Mouse (Mus musculus) hindbrain, embryonic 13.5 days (tissue): ENCODE results near the gene Arl5b. TPM values are rescaled to one million over a fixed set of nuclear protein-coding genes. Genes with fewer than 3 reads are reported as not detected.

Experiments used
- ATAC-seq: fragments of 200-750 bp; cut with Nextera tagmentation; 2 replicates; pipeline ENCODE4 v1.8.0; 2017; ENCODE audit warnings: moderate TSS enrichment; ENCODE audit not compliant: low FRiP score
- H3K27ac ChIP-seq: fragments of 300-500 bp; sonication (generic); 2 replicates; pipeline ENCODE4 v1.5.1; 2015; ENCODE audit warnings: inconsistent platforms, mild to moderate bottlenecking, moderate library complexity
- H3K27me3 ChIP-seq: fragments of 300-500 bp; sonication (generic); 2 replicates; pipeline ENCODE4 v1.6.1; 2015; ENCODE audit warnings: mild to moderate bottlenecking, inconsistent platforms
- H3K36me3 ChIP-seq: fragments of 300-500 bp; sonication (generic); 2 replicates; pipeline ENCODE4 v1.6.1; 2015; ENCODE audit warnings: mild to moderate bottlenecking, inconsistent platforms
- H3K4me1 ChIP-seq: fragments of 300-500 bp; sonication (generic); replicated peaks from 2 replicates; pipeline ENCODE4 v1.6.1; 2015; ENCODE audit warnings: inconsistent platforms
- H3K4me2 ChIP-seq: fragments of 300-500 bp; sonication (generic); 2 replicates; pipeline ENCODE4 v1.6.1; 2015; ENCODE audit warnings: inconsistent platforms, mild to moderate bottlenecking, moderate library complexity
- H3K4me3 ChIP-seq: fragments of 300-500 bp; sonication (generic); 2 replicates; pipeline ENCODE4 v1.5.1; 2015; ENCODE audit warnings: mild to moderate bottlenecking, inconsistent platforms
- H3K9ac ChIP-seq: fragments of 300-500 bp; sonication (generic); 2 replicates; pipeline ENCODE4 v1.6.1; 2015; ENCODE audit warnings: mild to moderate bottlenecking, inconsistent platforms
- H3K9me3 ChIP-seq: fragments of 300-500 bp; sonication (generic); 2 replicates; pipeline ENCODE4 v1.6.1; 2016; ENCODE audit warnings: inconsistent platforms
- WGBS: fragments of 180-500 bp; shearing (Covaris S2); methylation state at CpG from one replicate; pipeline ENCODE4 v1.1.7; 2015; 5-methylcytosine and 5-hydroxymethylcytosine counted together
- polyA plus RNA-seq: library from polyadenylated mRNA; unstranded; fragments of >200 nt; fragmentation: Nextera tagmentation; extraction: Ambion mirVana; gene quantifications from 2 replicates; pipeline ENCODE4 v1.2.1, GENCODE M21; 2015

Gene Arl5b
- 38.5 and 44.2 TPM in 2 replicates for polyA plus RNA-seq

GRCm38 (mm10) chr2:15049117-15049873, at the start of gene Arl5b:
Gene Arl5b, plus strand, starts transcription at chr2:15049395.
- ATAC-seq = peak; percentile 98
- peaks cover 8% of the 10 kb centered on the region; the same call in 1 of the 2 replicates for H3K36me3 ChIP-seq
- WGBS = 9% methylated on average over 20 of the region's 20 CpGs
- peak within 1 kb of the TSS; percentile 68 for H3K27ac ChIP-seq
- no peaks in the 10 kb centered on the region for H3K27me3 ChIP-seq
- H3K9ac ChIP-seq = peak within 1 kb of the TSS; percentile 74
- no peaks in the 10 kb centered on the region for H3K9me3 ChIP-seq
- peak within 1 kb of the TSS; percentile 65 for H3K4me2 ChIP-seq
- peak within 1 kb of the TSS; percentile 62 for H3K4me3 ChIP-seq
- peaks cover 17% of the 10 kb centered on the region for H3K4me1 ChIP-seq

GRCm38 (mm10) chr2:15007531-15007930, 41.7 kb upstream of the Arl5b start:
- Histone ChIP-seq H3K9me3 (no peaks in the 10 kb centered on the region), H3K36me3 (peaks cover 28% of the 10 kb centered on the region), H3K4me2 (no peak overlapping the region), H3K4me1 (no peaks in the 10 kb centered on the region), H3K4me3 (no peak overlapping the region), H3K9ac (no peak overlapping the region), H3K27ac (peak overlapping the region; percentile 8; the same call in 1 of the 2 replicates), H3K27me3 (no peaks in the 10 kb centered on the region)
- ATAC-seq = no peak; the same call in 1 of the 2 replicates
- 78% methylated on average over 3 of the region's 3 CpGs for WGBS

- ATAC-seq = peak; percentile 72; the same call in 1 of the 2 replicates
- 76% methylated on average over 1 of the region's 1 CpGs for WGBS
Measured at GRCm38 (mm10) chr2:15008072-15008471, 41.1 kb upstream of the Arl5b start.

GRCm38 (mm10) chr2:15026817-15027216, 22.4 kb upstream of the Arl5b start:
- Histone ChIP-seq H3K4me2 (no peak overlapping the region), H3K9ac (no peak overlapping the region), H3K27ac (no peak overlapping the region), H3K9me3 (no peaks in the 10 kb centered on the region), H3K4me1 (no peaks in the 10 kb centered on the region), H3K36me3 (peaks cover 11% of the 10 kb centered on the region), H3K27me3 (no peaks in the 10 kb centered on the region), H3K4me3 (no peak overlapping the region)
- WGBS = 92% methylated on average over 3 of the region's 3 CpGs
- ATAC-seq = no peak

More at GRCm38 (mm10) chr2:15008072-15008471, 41.1 kb upstream of the Arl5b start:
- Histone ChIP-seq H3K9ac (no peak overlapping the region), H3K27ac (peak overlapping the region; percentile 13), H3K4me2 (no peak overlapping the region), H3K9me3 (no peaks in the 10 kb centered on the region), H3K36me3 (peaks cover 29% of the 10 kb centered on the region), H3K4me3 (no peak overlapping the region), H3K4me1 (no peaks in the 10 kb centered on the region), H3K27me3 (no peaks in the 10 kb centered on the region)

GRCm38 (mm10) chr2:15027816-15028215, 21.4 kb upstream of the Arl5b start:
- Histone ChIP-seq H3K27me3 (no peaks in the 10 kb centered on the region), H3K9me3 (no peaks in the 10 kb centered on the region), H3K27ac (no peak overlapping the region), H3K4me1 (no peaks in the 10 kb centered on the region), H3K9ac (no peak overlapping the region), H3K36me3 (peaks cover 14% of the 10 kb centered on the region), H3K4me2 (no peak overlapping the region), H3K4me3 (no peak overlapping the region)
- no peak for ATAC-seq
- WGBS = 73% methylated on average over 1 of the region's 1 CpGs

GRCm38 (mm10) chr2:15038705-15039104, 10.5 kb upstream of the Arl5b start:
- Histone ChIP-seq H3K27me3 (no peaks in the 10 kb centered on the region), H3K4me2 (no peak overlapping the region), H3K4me1 (no peaks in the 10 kb centered on the region), H3K9ac (no peak overlapping the region), H3K36me3 (peaks cover 14% of the 10 kb centered on the region), H3K9me3 (no peaks in the 10 kb centered on the region), H3K27ac (no peak overlapping the region), H3K4me3 (no peak overlapping the region)
- ATAC-seq = no peak
- 93% methylated on average over 6 of the region's 6 CpGs for WGBS

- H3K9me3 ChIP-seq = no peaks in the 10 kb centered on the region
- no peaks in the 10 kb centered on the region for H3K4me1 ChIP-seq
- peaks cover 19% of the 10 kb centered on the region for H3K36me3 ChIP-seq
- WGBS = 50% methylated on average over 5 of the region's 5 CpGs
- H3K4me2 ChIP-seq = no peak overlapping the region
- H3K27me3 ChIP-seq = no peaks in the 10 kb centered on the region
- no peak overlapping the region for H3K9ac ChIP-seq
- no peak for ATAC-seq
- no peak overlapping the region for H3K27ac ChIP-seq
- no peak overlapping the region for H3K4me3 ChIP-seq
Measured at GRCm38 (mm10) chr2:15040326-15040725, 8.9 kb upstream of the Arl5b start.

GRCm38 (mm10) chr2:15054496-15054895, 5.3 kb downstream of the Arl5b start:
- Histone ChIP-seq H3K27me3 (no peaks in the 10 kb centered on the region), H3K4me3 (peak overlapping the region; percentile 83), H3K27ac (peak overlapping the region; percentile 98), H3K4me1 (peaks cover 36% of the 10 kb centered on the region), H3K9me3 (no peaks in the 10 kb centered on the region), H3K4me2 (peak overlapping the region; percentile 65), H3K36me3 (no peaks in the 10 kb centered on the region), H3K9ac (peak overlapping the region; percentile 96)
- peak; percentile 43 for ATAC-seq
- WGBS = 22% methylated on average over 10 of the region's 10 CpGs

GRCm38 (mm10) chr2:15054945-15055637, 5.9 kb downstream of the Arl5b start, which contains the start of gene Nsun6:
Gene Nsun6, minus strand, starts transcription at chr2:15055069.
- Histone ChIP-seq H3K9me3 (no peaks in the 10 kb centered on the region), H3K9ac (peak within 1 kb of the TSS; percentile 96), H3K27me3 (no peaks in the 10 kb centered on the region), H3K36me3 (no peaks in the 10 kb centered on the region), H3K4me3 (peak within 1 kb of the TSS; percentile 83), H3K4me2 (peak within 1 kb of the TSS; percentile 77), H3K4me1 (peaks cover 33% of the 10 kb centered on the region), H3K27ac (peak within 1 kb of the TSS; percentile 98)
- under 1% methylated on average over 75 of the region's 75 CpGs for WGBS
- ATAC-seq = peak; percentile 100

GRCm38 (mm10) chr2:15055741-15056151, 6.6 kb downstream of the Arl5b start:
- Histone ChIP-seq H3K27ac (peak overlapping the region; percentile 98), H3K9ac (peak overlapping the region; percentile 96), H3K4me3 (peak overlapping the region; percentile 83), H3K36me3 (no peaks in the 10 kb centered on the region), H3K9me3 (no peaks in the 10 kb centered on the region), H3K4me1 (peaks cover 35% of the 10 kb centered on the region), H3K4me2 (peak overlapping the region; percentile 77), H3K27me3 (no peaks in the 10 kb centered on the region)
- WGBS = under 1% methylated on average over 15 of the region's 15 CpGs
- ATAC-seq = no peak

GRCm38 (mm10) chr2:15058227-15058626, 9.0 kb downstream of the Arl5b start:
- H3K4me1 ChIP-seq = peaks cover 47% of the 10 kb centered on the region
- no peak overlapping the region for H3K4me3 ChIP-seq
- 87% methylated on average over 5 of the region's 5 CpGs for WGBS
- H3K27me3 ChIP-seq = no peaks in the 10 kb centered on the region
- no peak overlapping the region for H3K27ac ChIP-seq
- H3K4me2 ChIP-seq = no peak overlapping the region
- no peaks in the 10 kb centered on the region for H3K9me3 ChIP-seq
- H3K9ac ChIP-seq = no peak overlapping the region
- no peak for ATAC-seq
- H3K36me3 ChIP-seq = no peaks in the 10 kb centered on the region

GRCm38 (mm10) chr2:15060856-15061255, 11.7 kb downstream of the Arl5b start:
- ATAC-seq = no peak
- H3K27me3 ChIP-seq = no peaks in the 10 kb centered on the region
- no peaks in the 10 kb centered on the region for H3K36me3 ChIP-seq
- peaks cover 62% of the 10 kb centered on the region for H3K4me1 ChIP-seq
- H3K27ac ChIP-seq = no peak overlapping the region
- H3K9me3 ChIP-seq = no peaks in the 10 kb centered on the region
- no peak overlapping the region for H3K4me3 ChIP-seq
- no peak overlapping the region for H3K9ac ChIP-seq
- 87% methylated on average over 3 of the region's 3 CpGs for WGBS
- no peak overlapping the region for H3K4me2 ChIP-seq
